Mouse (Mus musculus): ENCODE data around the gene Cybb. TPM values are rescaled to one million over a fixed set of nuclear protein-coding genes. Genes with fewer than 3 reads are reported as not detected.

Cybb gene
- polyA plus RNA-seq (2012; rRNA removed) = 10.4 and 13.6 TPM in 2 replicates

DNA sequence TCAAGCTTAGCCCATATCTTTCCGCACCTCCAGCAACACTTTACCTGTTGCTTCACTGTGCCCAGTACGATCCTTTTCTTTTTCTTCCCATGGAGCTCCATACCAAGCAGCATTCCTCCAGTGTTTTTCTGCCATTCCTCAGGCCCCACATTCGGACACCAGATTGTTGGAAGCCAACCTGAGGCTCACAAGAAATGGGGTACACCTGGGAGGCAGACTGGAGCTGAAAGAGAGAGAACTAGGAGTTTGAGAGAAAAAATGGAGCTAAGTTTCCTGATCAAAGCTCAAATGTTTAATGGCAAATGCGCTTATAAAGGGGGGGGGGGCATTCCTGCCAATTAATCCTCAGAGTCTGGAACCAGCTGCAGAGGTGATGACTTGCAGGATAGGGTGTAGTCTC, at the start of gene Cybb:
Gene Cybb, minus strand, starts transcription at position 101 of the 400 bp plus-strand sequence.

Other genes with a start within 250 kb of the Cybb start
- 0.44 and 0.76 TPM in 2 replicates for gene Gm14862, start 230.9 kb downstream of the Cybb start, polyA plus RNA-seq (2012; rRNA removed)
- 8.2 and 9.3 TPM in 2 replicates for gene Xk, start 215.0 kb downstream of the Cybb start, polyA plus RNA-seq (2012; rRNA removed)
- 1.2 and 2.1 TPM in 2 replicates for gene H2al1m, start 204.0 kb downstream of the Cybb start, polyA plus RNA-seq (2012; rRNA removed)
- gene H2al1k, start 137.1 kb downstream of the Cybb start, polyA plus RNA-seq (2012; rRNA removed) = 0.11 TPM in 1 of 2 replicates, not detected in the other
- gene H2al1o, start 84.6 kb upstream of the Cybb start, polyA plus RNA-seq (2012; rRNA removed) = not detected in 2 replicates
- 18.7 and 19.7 TPM in 2 replicates for gene Dynlt3, start 175.2 kb upstream of the Cybb start, polyA plus RNA-seq (2012; rRNA removed)

All from liver, embryonic 18 days (tissue).